Comparison of ENCODE assay signal across 8 mouse cellular contexts in the genomic region with DNA sequence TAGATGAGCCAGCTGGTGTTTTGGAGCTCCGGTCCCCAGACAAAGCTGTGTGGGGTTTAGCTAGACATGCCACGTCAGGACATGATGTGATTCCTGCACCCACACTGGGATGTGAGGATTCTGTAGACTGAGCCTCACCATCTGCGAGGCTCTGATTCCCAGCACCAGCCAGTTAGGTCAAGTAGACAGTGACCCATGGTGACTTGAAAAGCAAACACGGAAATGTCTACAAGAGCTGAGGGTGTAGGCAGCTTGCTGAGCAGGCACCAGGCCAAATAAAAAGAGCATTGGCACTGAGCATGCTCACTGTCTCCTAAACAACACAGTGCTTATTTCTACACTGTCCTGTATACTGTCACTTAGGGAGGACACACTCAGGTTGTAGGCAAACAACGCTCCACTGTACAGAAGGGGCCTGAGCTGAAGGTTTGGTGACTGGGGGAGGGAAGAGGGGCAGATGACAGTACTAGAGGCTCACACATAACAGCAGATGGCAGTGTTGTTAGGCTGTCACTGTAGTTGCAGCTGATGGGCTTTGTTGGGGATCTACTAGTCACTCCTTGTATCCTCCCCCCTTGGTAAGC. TPM values are rescaled to one million over a fixed set of nuclear protein-coding genes. Genes with fewer than 3 reads are reported as not detected.
DNase-seq lines count a peak whose midpoint lies in the region; ATAC-seq lines count a peak whose summit lies in the region.

No protein-coding gene starts in this region.

- DNase-seq in frontal cortex, postnatal 10 days (ENCODE audit: low spot score in 2 of 2): no peak
- DNase-seq in 416B (ENCODE audit: low read depth): peak; percentile 62
- peak; percentile 63 to 76 for DNase-seq in cerebellum, postnatal 10 days
- peak; percentile 36 for DNase-seq in induced T-regulatory cell, adult 2 months (ENCODE audit: low read depth)
- peak; percentile 43 to 53 for DNase-seq in left cerebral cortex, postnatal 36 days (ENCODE audit: low spot score in 2 of 2)
- peak; percentile 33 for DNase-seq in right cerebral cortex, postnatal 25 days
- DNase-seq in MN1 (ENCODE audit: low spot score): no peak

- ATAC-seq in frontal cortex, adult (ENCODE audit: low TSS enrichment): peak; percentile 63

- intact Hi-C loops in left cerebral cortex, postnatal 36 days (cut with DNase I): no loop called here

RNA-seq across cellular contexts. Expression of a gene that starts 11.9 kb away (rescaled TPM):
- 10 to 100 TPM; 29.7 to 45.9 TPM for total RNA-seq in left cerebral cortex, postnatal 36 days (2021)

RNA-seq across cellular contexts. Expression of a gene that starts 28.0 kb away (rescaled TPM):
- 10 to 100 TPM; 42.9 to 60.1 TPM for total RNA-seq in left cerebral cortex, postnatal 36 days (2021)

RNA-seq across cellular contexts. Expression of a gene that starts 33.8 kb away (rescaled TPM):
- total RNA-seq in left cerebral cortex, postnatal 36 days (2021): 100 to 1,000 TPM; 105 to 126 TPM

RNA-seq across cellular contexts. Expression of a gene that starts 34.1 kb away (rescaled TPM):
- total RNA-seq in left cerebral cortex, postnatal 36 days (2021): 10 to 100 TPM; 37.4 to 42.2 TPM

Comparison
In these comparisons a context has a peak if more than half of its experiments do, and no peak if none do; other contexts are left out.
1. DNase-seq: peak in 416B (single experiment), cerebellum, postnatal 10 days (2 of 2), induced T-regulatory cell, adult 2 months (single experiment), left cerebral cortex, postnatal 36 days (2 of 2) and right cerebral cortex, postnatal 25 days (single experiment); none in frontal cortex, postnatal 10 days (0 of 2) and MN1 (single experiment).